Mouse (Mus musculus): ENCODE results near the gene Slc3a2.

Gene Slc3a2

GRCm38 (mm10) chr19:8663360-8663839 is 59.8 kb downstream of the Slc3a2 start, which contains the start of gene Chrm1:
Gene Chrm1, plus strand, starts transcription at chr19:8663789.
- DNase-seq (ENCODE audit: low spot score in 2 of 2), result no peak

- DNase-seq (ENCODE audit: low spot score in 2 of 2), result peak; percentile 56 to 60
These were observed 60.8 kb downstream of the Slc3a2 start for GRCm38 (mm10) chr19:8662337-8662736.

GRCm38 (mm10) chr19:8661821-8662307 is 61.3 kb downstream of the Slc3a2 start:
- DNase-seq (ENCODE audit: low spot score in 2 of 2), result no peak
